ENCODE assay signal across 14 mouse cellular contexts in genomic region chr10:90723071-90723494, GRCm38 (mm10).
DNase-seq lines count a peak whose midpoint lies in the region; ATAC-seq and TF ChIP-seq lines count a peak whose summit lies in the region.
"Had no signal": no experiment of that assay in that cellular context is flagged by ENCODE, and none has a peak within 500 bp of the region (broad histone marks: within the 10 kb centered on the region; RNA-seq: fewer than 3 reads in every experiment).

No protein-coding gene starts in this region.

- ATAC-seq in forebrain, embryonic 16.5 days, result peak; percentile 75
- ATAC-seq in limb, embryonic 14.5 days (ENCODE audit: low FRiP score, low read depth), result peak; percentile 78
- ATAC-seq: intestine, postnatal 0 days; liver, postnatal 0 days; Patski had no signal

- no peaks in the 10 kb centered on the region for H3K9me3 ChIP-seq in forebrain, embryonic 16.5 days (ENCODE audit: control insufficient read depth, low read length)
- no peaks in the 10 kb centered on the region for H3K9me3 ChIP-seq in limb, embryonic 14.5 days (ENCODE audit: control insufficient read depth, low read length)
- H3K9me3 ChIP-seq: neural tube, embryonic 12.5 days had no signal

- peak overlapping the region; percentile 52 for H3K27ac ChIP-seq in forebrain, embryonic 16.5 days (ENCODE audit: low read length)
- no peak overlapping the region for H3K27ac ChIP-seq in limb, embryonic 14.5 days (replicated peaks; ENCODE audit: low read depth, low read length)
- H3K27ac ChIP-seq: neural tube, embryonic 12.5 days had no signal

- H3K27me3 ChIP-seq in forebrain, embryonic 16.5 days (replicated peaks; ENCODE audit: control insufficient read depth, insufficient read depth, low read length), result no peaks in the 10 kb centered on the region
- H3K27me3 ChIP-seq in limb, embryonic 14.5 days (ENCODE audit: control insufficient read depth, insufficient read depth, low read length), result no peaks in the 10 kb centered on the region

- no peak for TF ChIP-seq POLR2A in limb, embryonic 14.5 days (IDR thresholded peaks at IDR 0.05; ENCODE audit: borderline replicate concordance, extremely low read depth, insufficient read depth, insufficient read length)

- peak; percentile 64 to 86 for DNase-seq in layer of hippocampus, adult 18-20 months (ENCODE audit: low spot score in 2 of 2)
- no peak for DNase-seq in layer of hippocampus, adult 9-10 months (ENCODE audit: low spot score)
- DNase-seq in frontal cortex, postnatal 14 days (ENCODE audit: low spot score in 2 of 2), result peak; percentile 51 to 62
- no peak for DNase-seq in limb, embryonic 14.5 days (ENCODE audit: low spot score)
- DNase-seq in ovary, postnatal 36 days (ENCODE audit: low spot score), result no peak
- DNase-seq in kidney, postnatal 36 days, result no peak
- DNase-seq: adrenal gland, adult 2 months; heart, adult 18-20 months; heart, postnatal 4 days; liver, postnatal 0 days had no signal

- no peak overlapping the region for H3K9ac ChIP-seq in forebrain, embryonic 16.5 days (replicated peaks; ENCODE audit: low read depth, low read length)
- H3K9ac ChIP-seq in limb, embryonic 14.5 days (ENCODE audit: low read depth, low read length, severe bottlenecking), result no peak overlapping the region
- H3K9ac ChIP-seq: liver, postnatal 0 days; neural tube, embryonic 12.5 days had no signal

- no peak overlapping the region for H3K4me2 ChIP-seq in forebrain, embryonic 16.5 days (ENCODE audit: low read length)
- H3K4me2 ChIP-seq in limb, embryonic 14.5 days (replicated peaks; ENCODE audit: low read depth, low read length, severe bottlenecking), result no peak overlapping the region
- H3K4me2 ChIP-seq: neural tube, embryonic 12.5 days had no signal

- 46% methylated on average over 5 of the region's 5 CpGs for WGBS in forebrain, embryonic 16.5 days
- WGBS in limb, embryonic 14.5 days, result 63% methylated on average over 5 of the region's 5 CpGs

- no peaks in the 10 kb centered on the region for H3K36me3 ChIP-seq in forebrain, embryonic 16.5 days (ENCODE audit: control insufficient read depth, insufficient read depth)
- H3K36me3 ChIP-seq in limb, embryonic 14.5 days (ENCODE audit: control insufficient read depth, insufficient read depth, low read length), result no peaks in the 10 kb centered on the region
- H3K36me3 ChIP-seq: neural tube, embryonic 12.5 days had no signal

- peaks cover 12% of the 10 kb centered on the region for H3K4me1 ChIP-seq in forebrain, embryonic 16.5 days (replicated peaks; ENCODE audit: control insufficient read depth, insufficient read depth, low read length)
- H3K4me1 ChIP-seq in limb, embryonic 14.5 days (ENCODE audit: control insufficient read depth, insufficient read depth, low read length), result peaks cover under 1% of the 10 kb centered on the region; the same call in 1 of the 2 replicates
- H3K4me1 ChIP-seq: neural tube, embryonic 12.5 days had no signal

- H3K4me3 ChIP-seq in forebrain, embryonic 16.5 days (replicated peaks; ENCODE audit: low read length), result no peak overlapping the region
- no peak overlapping the region for H3K4me3 ChIP-seq in limb, embryonic 14.5 days (replicated peaks; ENCODE audit: low read length)
- H3K4me3 ChIP-seq: neural tube, embryonic 12.5 days had no signal

Comparison
In these comparisons a context has a peak if more than half of its experiments do, and no peak if none do; other contexts are left out.
1. DNase-seq: peak in layer of hippocampus, adult 18-20 months (2 of 2) and frontal cortex, postnatal 14 days (2 of 2); none in layer of hippocampus, adult 9-10 months (single experiment), limb, embryonic 14.5 days (single experiment), ovary, postnatal 36 days (single experiment) and kidney, postnatal 36 days (0 of 2).